Mouse (Mus musculus): ENCODE results near the gene Ctc1. TPM values are rescaled to one million over a fixed set of nuclear protein-coding genes. Genes with fewer than 3 reads are reported as not detected.

Ctc1 gene
- polyA plus RNA-seq, 2 experiments: 15.2 to 21.9 TPM

GRCm38 (mm10) chr11:69045531-69046394, 30.1 kb downstream of the Ctc1 start, which contains the start of gene Aurkb:
Gene Aurkb, plus strand, starts transcription at chr11:69045647.
- Histone ChIP-seq H3K9me3 (ENCODE audit: control insufficient read depth, low read length) (no peaks in the 10 kb centered on the region), H3K4me1 (replicated peaks; ENCODE audit: control insufficient read depth in 2 of 2, insufficient read depth in 2 of 2, low read length in 1 of 2) (peaks cover 9 to 15% of the 10 kb centered on the region in 2 experiments), H3K4me3 (ENCODE audit: insufficient read depth in 1 of 2, low read depth in 2 of 2, low read length in 2 of 2) (peak within 1 kb of the TSS; percentile 81 to 99), H3K9ac (replicated peaks) (peak within 1 kb of the TSS; percentile 95), H3K4me2 (ENCODE audit: low read depth) (peak within 1 kb of the TSS; percentile 90), H3K27ac (peak within 1 kb of the TSS; percentile 84), H3K27me3 (ENCODE audit: control insufficient read depth, insufficient read depth, low read length) (no peaks in the 10 kb centered on the region), H3K36me3 (replicated peaks; ENCODE audit: control insufficient read depth, insufficient read depth, low read depth) (peaks cover 34% of the 10 kb centered on the region)
- DNase-seq (ENCODE audit: low read depth in 3 of 3, low spot score in 3 of 3): peak; percentile 89 to 93 (median 91)
- under 1% methylated on average over 53 of the region's 54 CpGs for WGBS (ENCODE audit: insufficient replicate concordance)
- ATAC-seq (ENCODE audit: insufficient read depth): peak; percentile 77
- TF ChIP-seq CTCF (IDR thresholded peaks at IDR 0.05; ENCODE audit: low read depth) (peak; percentile 26; the same call in 1 of the 2 replicates), EP300 (IDR thresholded peaks at IDR 0.05; ENCODE audit: low read depth) (no peak)

- H3K9me3 ChIP-seq (ENCODE audit: control insufficient read depth, low read length): no peaks in the 10 kb centered on the region
- H3K27ac ChIP-seq: peak overlapping the region; percentile 84
- peak overlapping the region; percentile 90 for H3K4me2 ChIP-seq (ENCODE audit: low read depth)
- no peak for DNase-seq (ENCODE audit: low read depth in 3 of 3, low spot score in 3 of 3)
- peaks cover 9 to 15% of the 10 kb centered on the region in 2 experiments; a peak in 3 of 4 replicates for H3K4me1 ChIP-seq (replicated peaks; ENCODE audit: control insufficient read depth in 2 of 2, insufficient read depth in 2 of 2, low read length in 1 of 2)
- peaks cover 40% of the 10 kb centered on the region for H3K36me3 ChIP-seq (replicated peaks; ENCODE audit: control insufficient read depth, insufficient read depth, low read depth)
- 7% methylated on average over 9 of the region's 9 CpGs for WGBS (ENCODE audit: insufficient replicate concordance)
- H3K9ac ChIP-seq (replicated peaks): peak overlapping the region; percentile 95
- H3K4me3 ChIP-seq (ENCODE audit: insufficient read depth in 1 of 2, low read depth in 2 of 2, low read length in 2 of 2): peak overlapping the region; percentile 81 to 99
- H3K27me3 ChIP-seq (ENCODE audit: control insufficient read depth, insufficient read depth, low read length): no peaks in the 10 kb centered on the region
- no peak for ATAC-seq (ENCODE audit: insufficient read depth)
- TF ChIP-seq CTCF (IDR thresholded peaks at IDR 0.05; ENCODE audit: low read depth) (no peak), EP300 (IDR thresholded peaks at IDR 0.05; ENCODE audit: low read depth) (no peak)
These were observed 30.7 kb downstream of the Ctc1 start for GRCm38 (mm10) chr11:69046395-69046774.

DNA sequence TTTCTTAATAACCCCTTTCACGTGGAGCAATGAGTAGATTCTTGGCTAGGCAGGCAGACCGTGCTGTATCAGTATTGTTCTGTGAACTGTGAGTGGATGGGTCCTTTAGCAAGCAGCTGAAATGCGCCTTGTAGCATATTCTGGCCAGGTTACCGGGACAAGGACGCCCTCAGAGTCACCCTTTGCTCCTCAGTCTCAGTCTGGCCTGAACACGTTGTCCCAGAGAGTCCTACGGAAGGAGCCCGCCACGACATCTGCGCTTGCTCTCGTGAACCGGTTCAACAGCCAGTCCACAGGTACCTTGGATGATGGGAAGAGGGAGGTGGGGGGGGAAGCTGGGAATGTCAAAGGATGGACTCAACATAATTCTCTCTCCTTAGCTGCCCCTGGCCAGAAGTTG, 31.9 kb downstream of the Ctc1 start:
- no peak for DNase-seq (ENCODE audit: low read depth in 3 of 3, low spot score in 3 of 3)
- no peak for ATAC-seq (ENCODE audit: insufficient read depth)
- 92% methylated on average over 12 of the region's 12 CpGs for WGBS (ENCODE audit: insufficient replicate concordance)
- Histone ChIP-seq H3K4me2 (ENCODE audit: low read depth) (peak overlapping the region; percentile 90), H3K36me3 (replicated peaks; ENCODE audit: control insufficient read depth, insufficient read depth, low read depth) (peaks cover 48% of the 10 kb centered on the region), H3K4me3 (ENCODE audit: insufficient read depth in 1 of 2, low read depth in 2 of 2, low read length in 2 of 2) (peak overlapping the region; percentile 81 to 99), H3K27me3 (ENCODE audit: control insufficient read depth, insufficient read depth, low read length) (no peaks in the 10 kb centered on the region), H3K4me1 (replicated peaks; ENCODE audit: control insufficient read depth in 2 of 2, insufficient read depth in 2 of 2, low read length in 1 of 2) (peaks cover 9 to 15% of the 10 kb centered on the region in 2 experiments; a peak in 3 of 4 replicates), H3K9ac (replicated peaks) (peak overlapping the region; percentile 28), H3K27ac (no peak overlapping the region), H3K9me3 (ENCODE audit: control insufficient read depth, low read length) (no peaks in the 10 kb centered on the region)
- TF ChIP-seq EP300 (IDR thresholded peaks at IDR 0.05; ENCODE audit: low read depth) (no peak), CTCF (IDR thresholded peaks at IDR 0.05; ENCODE audit: low read depth) (no peak)

DNA sequence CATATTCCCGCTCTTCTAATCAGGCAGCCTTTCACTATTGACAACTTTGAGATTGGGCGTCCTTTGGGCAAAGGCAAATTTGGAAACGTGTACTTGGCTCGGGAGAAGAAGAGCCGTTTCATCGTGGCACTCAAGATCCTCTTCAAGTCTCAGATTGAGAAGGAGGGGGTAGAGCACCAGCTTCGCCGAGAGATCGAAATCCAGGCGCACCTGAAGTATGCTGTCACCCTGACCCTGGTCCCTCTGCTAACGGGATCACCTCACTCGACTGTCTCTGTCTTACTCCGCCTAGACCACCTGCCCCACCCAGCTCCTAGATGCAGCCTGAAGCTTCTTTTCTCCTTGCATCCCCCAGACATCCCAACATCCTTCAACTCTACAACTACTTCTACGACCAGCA, 32.4 kb downstream of the Ctc1 start:
- no peaks in the 10 kb centered on the region for H3K9me3 ChIP-seq (ENCODE audit: control insufficient read depth, low read length)
- H3K27me3 ChIP-seq (ENCODE audit: control insufficient read depth, insufficient read depth, low read length): no peaks in the 10 kb centered on the region
- H3K9ac ChIP-seq (replicated peaks): no peak overlapping the region
- DNase-seq (ENCODE audit: low read depth in 3 of 3, low spot score in 3 of 3) (no peak), ATAC-seq (ENCODE audit: insufficient read depth) (no peak)
- no peak overlapping the region for H3K27ac ChIP-seq
- H3K36me3 ChIP-seq (replicated peaks; ENCODE audit: control insufficient read depth, insufficient read depth, low read depth): peaks cover 48% of the 10 kb centered on the region
- peaks cover 9 to 15% of the 10 kb centered on the region in 2 experiments; a peak in 3 of 4 replicates for H3K4me1 ChIP-seq (replicated peaks; ENCODE audit: control insufficient read depth in 2 of 2, insufficient read depth in 2 of 2, low read length in 1 of 2)
- 92% methylated on average over 14 of the region's 14 CpGs for WGBS (ENCODE audit: insufficient replicate concordance)
- H3K4me3 ChIP-seq (ENCODE audit: insufficient read depth in 1 of 2, low read depth in 2 of 2, low read length in 2 of 2): peak overlapping the region in 1 of 2 experiments; percentile 15; a peak in 2 of 4 replicates
- peak overlapping the region; percentile 90 for H3K4me2 ChIP-seq (ENCODE audit: low read depth)
- TF ChIP-seq EP300 (IDR thresholded peaks at IDR 0.05; ENCODE audit: low read depth) (no peak), CTCF (IDR thresholded peaks at IDR 0.05; ENCODE audit: low read depth) (no peak)

DNA sequence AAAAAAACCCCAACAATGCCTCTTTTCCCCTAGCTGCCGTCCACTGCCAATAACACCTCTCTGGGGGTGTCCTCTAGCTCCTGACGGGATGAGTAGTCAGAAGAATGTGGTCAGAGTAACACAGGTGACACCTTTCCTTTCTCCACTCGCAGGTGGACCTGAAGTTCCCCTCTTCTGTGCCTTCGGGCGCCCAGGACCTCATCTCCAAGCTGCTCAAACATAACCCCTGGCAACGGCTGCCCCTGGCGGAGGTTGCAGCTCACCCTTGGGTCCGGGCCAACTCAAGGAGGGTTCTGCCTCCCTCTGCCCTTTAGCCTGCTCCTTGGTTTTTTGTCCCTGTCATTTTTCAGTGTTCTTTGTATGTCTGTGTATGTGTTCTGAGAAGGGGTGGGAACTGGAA, 35.0 kb downstream of the Ctc1 start:
- no peak for DNase-seq (ENCODE audit: low read depth in 3 of 3, low spot score in 3 of 3)
- H3K4me2 ChIP-seq (ENCODE audit: low read depth): no peak overlapping the region
- 85% methylated on average over 8 of the region's 8 CpGs for WGBS (ENCODE audit: insufficient replicate concordance)
- TF ChIP-seq CTCF (IDR thresholded peaks at IDR 0.05; ENCODE audit: low read depth): no peak
- no peak for TF ChIP-seq EP300 (IDR thresholded peaks at IDR 0.05; ENCODE audit: low read depth)
- H3K4me1 ChIP-seq (replicated peaks; ENCODE audit: control insufficient read depth in 2 of 2, insufficient read depth in 2 of 2, low read length in 1 of 2): peaks cover 6 to 10% of the 10 kb centered on the region in 2 experiments; a peak in 3 of 4 replicates
- no peak for ATAC-seq (ENCODE audit: insufficient read depth)
- no peaks in the 10 kb centered on the region for H3K27me3 ChIP-seq (ENCODE audit: control insufficient read depth, insufficient read depth, low read length)
- H3K9ac ChIP-seq (replicated peaks): no peak overlapping the region
- H3K27ac ChIP-seq: no peak overlapping the region
- H3K4me3 ChIP-seq (ENCODE audit: insufficient read depth in 1 of 2, low read depth in 2 of 2, low read length in 2 of 2): no peak overlapping the region
- no peaks in the 10 kb centered on the region for H3K9me3 ChIP-seq (ENCODE audit: control insufficient read depth, low read length)
- H3K36me3 ChIP-seq (replicated peaks; ENCODE audit: control insufficient read depth, insufficient read depth, low read depth): peaks cover 48% of the 10 kb centered on the region
